Mouse (Mus musculus) testis, adult 2 months (tissue): ENCODE results near the gene Rrp12.

Experiments used
- CTCF ChIP-seq: fragments of 200-500 bp; IDR thresholded peaks from 2 replicates; pipeline ENCODE4 v1.5.1; 2012; ENCODE audit warnings: low read depth, mild to moderate bottlenecking, inconsistent platforms, low read length, moderate library complexity; ENCODE audit not compliant: control insufficient read depth, insufficient read depth, insufficient replicate concordance
- POLR2A ChIP-seq: fragments of 200-500 bp; IDR thresholded peaks from 2 replicates; pipeline ENCODE4 v1.6.1; 2012; ENCODE audit warnings: low read depth, mild to moderate bottlenecking, inconsistent platforms, low read length, moderate library complexity; ENCODE audit not compliant: control insufficient read depth

DNA sequence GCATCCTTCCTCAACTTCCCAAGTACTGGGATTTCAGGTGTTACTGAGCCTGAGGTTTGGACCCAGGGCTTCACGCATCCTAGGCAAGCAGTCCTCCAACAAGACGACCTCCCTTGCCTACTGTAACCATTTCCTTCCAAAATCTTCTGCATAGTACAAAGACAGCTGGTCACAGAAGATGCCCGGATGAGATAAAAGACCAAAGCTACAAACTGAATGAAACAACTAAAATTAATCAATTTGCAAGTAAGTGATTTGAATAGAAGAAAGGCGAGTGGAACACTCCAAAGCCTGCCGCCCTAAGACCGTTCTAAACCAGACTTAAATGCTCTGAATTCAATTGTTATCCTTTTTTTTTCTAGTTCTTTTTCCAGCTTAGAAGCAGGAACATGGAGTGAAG, 60.6 kb downstream of the Rrp12 start:
- no peak for TF ChIP-seq POLR2A
- no peak for TF ChIP-seq CTCF
